Mouse (Mus musculus): ENCODE results near the gene Cmc4.

The Cmc4 gene

DNA sequence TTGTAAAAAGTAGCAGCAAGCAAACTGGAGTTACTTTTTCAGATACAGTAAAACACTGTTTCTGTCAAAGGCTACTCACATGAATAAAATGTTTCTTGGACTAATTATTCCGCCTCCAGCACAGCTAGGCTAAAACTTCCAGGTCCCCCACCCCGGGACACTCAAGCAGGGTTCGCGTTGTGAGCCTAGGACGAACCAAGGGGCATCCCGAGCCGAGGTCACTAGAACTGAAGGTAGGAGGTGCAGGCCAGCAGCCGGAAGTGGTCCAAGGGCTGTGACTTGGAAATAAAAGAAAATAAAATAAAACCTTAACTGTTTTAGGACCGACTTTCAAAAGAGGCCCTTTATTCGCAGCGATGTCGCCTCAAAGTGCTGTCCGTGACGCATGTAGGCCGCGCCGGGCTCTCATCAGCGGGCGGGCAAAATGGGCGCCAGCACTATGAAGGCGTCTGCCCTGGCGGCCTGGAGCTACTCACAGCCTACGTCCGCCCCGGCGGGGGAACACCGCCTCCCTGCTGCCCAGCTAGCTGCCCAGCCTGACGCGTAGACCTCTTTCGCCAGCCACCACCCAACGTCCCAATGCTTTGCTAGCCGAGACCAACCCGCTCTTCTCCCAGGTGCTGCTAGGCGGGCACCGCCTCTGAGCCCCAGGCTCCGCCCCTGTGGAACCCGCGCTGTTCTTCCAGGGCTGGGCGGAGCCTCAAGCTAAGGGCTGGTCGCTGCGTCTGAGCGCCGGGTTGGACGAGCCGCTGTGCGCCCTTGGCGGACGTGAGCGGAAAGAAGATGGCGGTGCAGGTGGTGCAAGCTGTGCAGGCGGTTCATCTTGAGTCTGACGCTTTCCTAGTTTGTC, at the start of gene Cmc4, which contains the start of the genes Mtcp1 and Brcc3:
Cmc4 (minus strand) TSS at position 649 of the 850 bp plus-strand sequence.
Mtcp1 (minus strand) TSS at position 653 of the 850 bp plus-strand sequence.
Brcc3 (plus strand) TSS at position 693 of the 850 bp plus-strand sequence.
- peak; percentile 90 for DNase-seq (ENCODE audit: low spot score)

DNA sequence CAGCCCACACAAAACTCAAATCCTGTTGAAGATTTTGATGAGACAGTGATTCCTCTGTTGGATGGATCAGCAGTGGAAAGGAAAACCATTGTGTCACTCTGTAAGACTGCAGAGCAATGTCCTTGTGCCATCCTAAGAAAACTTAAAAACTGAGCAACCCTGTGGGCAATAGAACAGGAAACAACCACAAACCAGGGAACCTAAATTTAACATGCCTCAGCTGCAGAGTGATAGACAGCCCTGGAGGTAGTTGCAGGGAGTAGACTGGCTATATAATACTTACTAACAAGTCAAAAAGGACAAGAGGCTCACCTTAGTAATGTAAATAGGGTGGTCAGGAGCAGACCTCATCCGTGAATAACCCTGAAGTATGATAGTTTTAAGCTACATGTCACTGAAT, 38.2 kb upstream of the Cmc4 start:
- DNase-seq (ENCODE audit: low spot score) = no peak

DNA sequence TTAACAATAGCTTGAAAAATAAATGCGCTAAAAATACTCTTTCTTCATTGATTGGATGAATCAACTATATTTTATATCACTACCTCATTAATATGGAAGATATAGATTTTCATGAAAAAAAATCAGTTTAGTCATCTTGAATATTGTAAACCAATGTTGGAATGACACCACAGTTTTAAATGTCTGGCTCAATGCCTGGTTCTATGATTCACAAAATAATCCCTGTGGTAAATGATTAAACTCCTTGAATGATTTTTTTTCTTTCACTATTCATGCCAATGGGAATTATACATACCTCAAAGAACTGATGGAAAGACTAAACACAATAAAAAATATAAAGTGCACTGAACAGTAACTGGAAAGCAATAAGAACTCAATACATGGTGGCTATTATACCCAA, 6.7 kb downstream of the Cmc4 start:
- DNase-seq (ENCODE audit: low spot score) = no peak

DNA sequence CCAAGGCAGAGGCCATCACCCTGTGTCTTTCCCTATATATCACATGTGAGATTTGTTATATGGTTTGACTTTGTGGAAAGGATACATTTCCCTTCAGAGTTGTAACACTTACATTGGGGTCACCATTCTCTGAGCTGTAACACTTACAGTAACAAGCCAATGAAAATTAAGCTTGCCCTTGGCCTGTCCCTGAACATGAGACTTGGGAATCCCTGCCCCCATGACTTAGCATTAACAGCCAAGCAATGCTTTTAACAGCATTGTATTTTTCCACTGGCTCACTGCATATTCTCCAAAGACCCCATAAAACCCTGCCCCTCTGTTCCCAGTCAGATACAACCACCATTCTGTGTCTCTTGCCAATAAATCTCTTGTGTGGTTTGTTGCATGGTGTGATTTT, 13.0 kb downstream of the Cmc4 start:
- DNase-seq (ENCODE audit: low spot score) = no peak

DNA sequence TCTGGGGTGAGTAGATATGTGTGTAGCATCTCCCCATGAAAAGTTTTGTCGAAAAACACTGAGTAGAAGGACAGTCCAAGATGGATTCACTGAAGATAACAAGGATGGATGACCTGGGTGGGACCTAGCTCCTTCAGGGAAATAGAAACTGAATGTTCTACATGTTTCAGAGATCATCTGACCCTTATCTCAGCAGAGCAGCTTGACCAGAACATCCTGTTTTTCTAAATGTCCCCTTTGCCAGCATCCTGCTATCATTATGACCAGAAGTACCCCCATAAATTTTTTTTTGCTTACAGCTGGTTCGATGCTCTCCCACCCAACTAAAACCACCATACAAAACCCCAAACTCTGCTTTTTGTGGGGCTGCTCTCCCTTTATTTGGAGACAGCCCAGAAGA, 13.7 kb downstream of the Cmc4 start:
- no peak for DNase-seq (ENCODE audit: low spot score)

DNA sequence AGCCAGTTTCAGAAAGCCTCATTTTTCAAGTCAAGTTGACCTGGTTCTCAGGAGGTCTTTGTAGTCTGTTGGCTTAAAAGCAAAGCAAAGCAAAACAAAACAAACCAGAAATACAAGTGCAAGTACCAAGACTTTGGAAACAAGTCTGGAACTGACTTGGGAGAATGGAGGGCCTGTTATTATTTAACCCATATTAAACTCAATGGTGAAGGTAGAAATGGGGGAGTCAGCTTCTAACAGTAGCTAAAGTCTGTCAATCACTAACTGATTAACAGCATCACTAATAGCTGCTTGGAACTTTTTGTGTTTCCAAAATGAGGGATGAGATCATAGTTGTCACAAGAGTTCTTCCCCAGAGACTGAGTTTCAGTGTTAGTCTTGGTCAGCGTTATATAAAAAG, 16.9 kb downstream of the Cmc4 start:
- DNase-seq (ENCODE audit: low spot score) = no peak

DNA sequence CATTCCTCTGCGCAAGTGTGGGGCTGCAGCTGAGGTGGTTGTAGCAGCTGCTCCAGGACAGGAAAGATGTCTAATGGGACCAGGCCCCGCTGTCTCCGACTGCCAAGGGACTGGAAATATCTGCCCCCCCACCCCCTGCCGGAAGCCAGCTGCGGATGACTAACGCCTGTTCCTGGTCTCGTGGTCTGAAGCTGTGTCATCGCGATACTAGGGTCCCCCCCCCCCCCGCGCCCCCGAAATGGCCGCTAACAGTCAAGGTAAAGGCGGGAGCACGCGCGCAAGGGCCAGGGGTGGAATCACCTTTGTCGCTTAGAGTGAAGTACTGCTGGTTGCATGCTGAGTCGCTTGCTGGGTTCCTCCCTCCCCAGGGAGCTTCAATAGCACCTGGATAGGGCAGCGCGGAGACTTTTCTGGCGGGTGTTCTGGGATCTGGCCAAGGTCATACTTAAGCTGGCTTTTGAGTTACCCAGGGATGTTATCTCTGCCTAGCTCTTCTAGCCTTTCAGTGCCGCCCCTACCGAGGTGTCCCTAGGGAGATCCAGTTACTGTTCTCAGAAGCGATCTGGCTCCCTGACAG, 34.1 kb downstream of the Cmc4 start, which contains the start of the genes Fundc2 and F8:
Fundc2 (plus strand) TSS at position 205 of the 577 bp plus-strand sequence.
F8 (minus strand) TSS at position 421 of the 577 bp plus-strand sequence.
- DNase-seq (ENCODE audit: low spot score) = peak; percentile 75

DNA sequence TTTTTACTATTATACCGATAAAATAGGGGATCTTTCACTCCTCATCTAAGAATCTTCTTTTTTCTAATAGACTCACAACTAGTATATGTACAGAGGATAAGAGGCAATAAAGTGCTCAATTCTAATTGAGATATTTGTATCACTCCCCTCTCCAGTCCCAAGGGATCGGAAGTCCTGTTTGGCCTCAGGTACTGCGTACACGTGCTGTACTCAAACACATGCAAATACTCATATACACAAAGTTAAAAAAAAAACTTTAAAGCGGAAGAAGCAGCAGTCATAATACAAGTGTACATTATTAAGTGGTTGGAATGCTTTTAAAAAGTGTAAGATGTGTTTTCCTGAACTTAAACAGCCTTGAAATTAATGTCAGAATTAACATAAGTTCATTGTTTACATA, 34.7 kb downstream of the Cmc4 start:
- DNase-seq (ENCODE audit: low spot score) = no peak

DNA sequence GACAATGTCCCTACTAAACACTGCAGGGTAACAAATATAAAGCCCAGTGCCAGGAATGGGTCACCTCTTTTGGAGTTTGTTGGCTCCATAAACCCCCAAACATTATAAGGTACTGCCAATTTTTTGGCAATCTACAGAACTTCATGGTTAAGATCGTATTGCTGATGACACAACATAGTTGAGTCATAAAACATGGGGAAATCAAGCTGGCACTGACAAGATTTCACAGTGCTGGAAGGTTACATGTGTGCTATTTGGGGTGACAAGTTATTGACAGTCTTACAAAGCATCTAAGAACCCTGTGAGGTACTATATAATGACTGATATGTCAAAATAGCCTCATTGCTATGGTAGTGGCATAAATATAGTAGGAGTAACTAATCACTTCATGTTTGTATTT, 35.2 kb downstream of the Cmc4 start:
- no peak for DNase-seq (ENCODE audit: low spot score)

DNA sequence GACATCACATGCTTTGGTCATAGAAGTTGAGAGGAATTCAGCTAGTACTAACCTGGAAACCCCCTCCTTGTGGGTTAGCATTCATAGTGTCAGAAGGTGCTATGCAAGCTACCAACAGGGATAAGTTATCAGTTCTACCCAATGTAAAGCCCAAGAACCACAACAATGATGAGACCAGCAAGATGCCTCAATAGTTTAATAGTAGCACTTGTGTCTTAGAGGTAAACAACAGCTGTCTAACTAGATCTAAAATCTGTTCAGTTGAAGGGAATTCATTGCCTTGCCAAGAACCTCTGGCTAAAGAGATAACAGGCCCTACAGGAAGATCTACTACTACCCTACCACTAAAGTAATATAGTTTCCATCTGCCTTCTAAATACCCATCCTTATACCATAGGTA, 39.6 kb downstream of the Cmc4 start:
- DNase-seq (ENCODE audit: low spot score) = no peak

DNA sequence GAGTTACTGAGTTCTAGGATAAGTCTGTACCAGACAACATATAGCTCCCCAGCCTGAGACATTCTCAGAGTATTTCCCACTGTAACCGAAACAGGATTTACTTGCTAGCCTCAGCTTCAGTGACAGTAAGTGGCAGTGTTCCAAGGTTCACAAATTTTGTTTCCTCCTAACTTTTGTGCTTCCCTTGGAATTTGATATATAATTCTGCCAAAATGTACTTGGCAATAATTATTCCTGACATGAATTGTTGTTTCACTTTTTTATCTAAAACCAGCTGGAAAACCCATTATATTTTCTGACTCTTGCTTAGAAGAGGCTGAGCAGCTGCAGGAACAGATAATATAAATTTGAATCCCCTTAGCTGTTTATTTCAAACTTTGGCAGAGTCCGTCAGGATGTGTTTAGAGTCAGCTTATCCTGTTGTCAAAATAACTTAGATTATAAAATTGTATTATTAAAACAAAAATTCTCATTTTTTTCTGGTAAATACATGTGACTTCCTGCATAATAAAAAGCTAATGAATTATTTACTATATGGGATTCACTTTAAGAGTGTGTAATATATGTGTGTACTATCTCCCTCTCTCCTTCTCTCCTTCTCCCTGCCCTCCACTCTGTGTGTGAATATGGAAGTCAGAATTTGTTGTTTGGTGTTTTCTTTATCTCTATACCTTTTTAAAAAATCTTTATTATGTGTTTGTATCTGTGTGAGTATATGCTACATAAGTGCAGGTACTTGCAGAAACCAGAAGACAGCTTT, 43.5 kb downstream of the Cmc4 start:
- no peak for DNase-seq (ENCODE audit: low spot score)

DNA sequence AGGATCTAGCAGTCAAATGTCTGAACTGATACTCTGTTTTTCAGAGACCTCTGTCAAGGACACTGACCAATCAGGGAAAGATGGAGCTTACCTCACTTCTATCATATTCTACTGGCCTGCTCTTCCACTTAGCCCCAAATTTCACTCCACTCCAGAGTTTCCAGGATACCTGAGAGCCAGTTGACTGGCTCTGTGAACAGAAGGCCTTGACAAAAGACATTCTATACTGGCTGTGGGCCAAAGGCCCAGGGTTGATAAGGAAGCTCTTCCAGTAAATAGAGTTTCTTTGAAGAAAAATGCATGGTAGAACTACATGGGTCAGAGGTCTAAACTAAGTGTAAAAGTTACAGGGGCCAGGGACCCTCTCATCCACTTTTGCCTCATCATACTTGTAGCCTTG, 46.2 kb downstream of the Cmc4 start:
- no peak for DNase-seq (ENCODE audit: low spot score)

Measured in T-cell, adult 2 months (primary cell).